Mouse (Mus musculus) G1E (cell line): ENCODE data around the gene Pax2.

Source experiments
- CTCF ChIP-seq: IDR thresholded peaks from 2 replicates; pipeline ENCODE4 v1.5.1; 2012; ENCODE audit warnings: low read depth, low read length, inconsistent platforms, mixed read lengths
- GATA1 ChIP-seq: IDR thresholded peaks from 2 replicates; pipeline ENCODE4 v1.6.1; 2012; ENCODE audit warnings: borderline replicate concordance, low read length, inconsistent platforms, mixed read lengths
- GATA2 ChIP-seq: IDR thresholded peaks from 2 replicates; pipeline ENCODE4 v1.6.1; 2012; ENCODE audit warnings: low read depth, low read length, inconsistent platforms, borderline replicate concordance
- TAL1 ChIP-seq: conservative IDR thresholded peaks from 2 replicates; pipeline ENCODE4 v1.6.1; 2012; ENCODE audit warnings: low read depth, low read length, inconsistent platforms, mixed read lengths

- TF ChIP-seq CTCF = no peak
- no peak for TF ChIP-seq GATA1
- TF ChIP-seq GATA2 = no peak
- no peak for TF ChIP-seq TAL1
These were observed 1.5 kb downstream of the Pax2 start for GRCm38 (mm10) chr19:44757231-44757871.
